Mouse (Mus musculus) stomach, postnatal 0 days (tissue): ENCODE data around the gene Ms4a3. TPM values are rescaled to one million over a fixed set of nuclear protein-coding genes. Genes with fewer than 3 reads are reported as not detected.

Experiments
- ATAC-seq: fragments of 200-750 bp; cut with Nextera tagmentation; 2 replicates; pipeline ENCODE4 v1.8.0; 2017; ENCODE audit not compliant: low FRiP score, low TSS enrichment
- DNase-seq: peaks from one replicate; pipeline ENCODE4 v3.0.0-alpha.2; 2016; ENCODE audit warnings: low spot score
- H3K27ac ChIP-seq: fragments of 300-500 bp; sonication (generic); replicated peaks from 2 replicates; pipeline ENCODE4 v1.5.1; 2014; ENCODE audit warnings: mild to moderate bottlenecking, control low read depth
- H3K27me3 ChIP-seq: fragments of 300-500 bp; sonication (generic); 2 replicates; pipeline ENCODE4 v1.6.1; 2014; ENCODE audit warnings: low read length; ENCODE audit not compliant: control insufficient read depth, insufficient read depth
- H3K36me3 ChIP-seq: fragments of 300-500 bp; sonication (generic); 2 replicates; pipeline ENCODE4 v1.6.1; 2014; ENCODE audit warnings: low read length, mixed read lengths; ENCODE audit not compliant: control insufficient read depth, insufficient read depth
- H3K4me1 ChIP-seq: fragments of 300-500 bp; sonication (generic); replicated peaks from 2 replicates; pipeline ENCODE4 v1.6.1; 2014; ENCODE audit warnings: antibody characterized with exemption; ENCODE audit not compliant: control insufficient read depth, insufficient read depth
- H3K4me2 ChIP-seq: fragments of 300-500 bp; sonication (generic); replicated peaks from 2 replicates; pipeline ENCODE4 v1.6.1; 2014; ENCODE audit warnings: low read depth, mild to moderate bottlenecking, control low read depth, moderate library complexity
- H3K4me3 ChIP-seq: fragments of 300-500 bp; sonication (generic); 2 replicates; pipeline ENCODE4 v1.5.1; 2014; ENCODE audit warnings: low read depth, low read length, control low read depth
- H3K9ac ChIP-seq: fragments of 300-500 bp; sonication (generic); 2 replicates; pipeline ENCODE4 v1.6.1; 2014; ENCODE audit warnings: mild to moderate bottlenecking, low read length, control low read depth, mixed read lengths
- H3K9me3 ChIP-seq: fragments of 300-500 bp; sonication (generic); 2 replicates; pipeline ENCODE4 v1.6.1; 2016; ENCODE audit warnings: low read length; ENCODE audit not compliant: control insufficient read depth
- CTCF ChIP-seq: IDR thresholded peaks from 2 replicates; pipeline ENCODE4 v1.5.1; 2016; ENCODE audit warnings: antibody characterized with exemption, low read depth, mild to moderate bottlenecking, moderate library complexity
- EP300 ChIP-seq: optimal IDR thresholded peaks from 2 replicates; pipeline ENCODE3; 2016; ENCODE audit warnings: antibody characterized with exemption
- WGBS: fragments of 180-500 bp; shearing (Covaris S2); extraction: QIAGEN DNeasy Blood & Tissue Kit; methylation state at CpG from one replicate; pipeline ENCODE4 v1.1.7; 2014; 5-methylcytosine and 5-hydroxymethylcytosine counted together
- polyA plus RNA-seq: library from polyadenylated mRNA; unstranded; fragments of >200 nt; fragmentation: Nextera tagmentation; extraction: Ambion mirVana; gene quantifications from 2 replicates; pipeline ENCODE4 v1.2.1, GENCODE M21; 2015

The Ms4a3 gene
- polyA plus RNA-seq, 1 experiment from 2014 or later = 0.10 TPM

DNA sequence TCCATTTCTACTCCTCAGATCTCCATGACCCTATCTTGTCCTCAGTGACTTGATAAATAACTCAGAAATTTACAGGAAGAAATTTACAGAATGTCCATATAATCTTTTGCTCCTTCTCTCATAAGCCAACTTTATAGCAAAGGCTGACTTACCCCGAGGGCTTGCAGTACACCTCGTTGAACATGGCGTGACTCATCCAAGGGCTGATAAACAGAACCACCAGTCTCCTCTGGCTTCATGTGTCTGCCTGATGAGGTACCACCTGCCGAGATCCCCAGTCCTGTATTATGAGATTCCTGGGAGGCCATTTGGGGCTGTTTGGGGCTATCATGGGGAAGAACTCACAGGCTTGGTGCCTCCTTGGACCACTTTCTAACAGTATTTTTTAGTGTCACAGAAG, 1.6 kb downstream of the Ms4a3 start:
- TF ChIP-seq EP300 (no peak), CTCF (no peak)
- Histone ChIP-seq H3K9ac (no peak overlapping the region), H3K27ac (no peak overlapping the region), H3K4me2 (no peak overlapping the region), H3K4me1 (no peaks in the 10 kb centered on the region), H3K9me3 (no peaks in the 10 kb centered on the region), H3K27me3 (no peaks in the 10 kb centered on the region), H3K4me3 (no peak overlapping the region), H3K36me3 (no peaks in the 10 kb centered on the region)
- 76% methylated on average over 4 of the region's 4 CpGs for WGBS
- DNase-seq (no peak), ATAC-seq (no peak)

DNA sequence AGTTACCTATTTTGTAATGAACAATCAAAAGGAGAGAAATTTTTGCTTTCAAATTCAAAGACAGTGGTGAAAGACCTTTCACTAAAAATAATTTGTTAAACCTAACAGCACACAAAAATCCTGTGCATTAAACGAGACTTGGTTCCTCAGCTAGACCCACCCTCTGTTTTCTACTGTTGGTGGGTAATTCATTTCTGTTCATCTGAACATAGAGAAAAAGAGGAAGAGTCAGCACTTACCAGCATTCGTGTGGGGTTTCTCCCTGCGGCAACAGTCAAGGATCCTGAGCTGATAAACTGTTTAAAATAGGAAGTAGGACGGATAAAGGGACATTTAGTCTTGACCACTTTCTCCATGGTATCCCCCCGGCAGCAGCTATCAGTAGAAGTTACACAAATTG, 5.1 kb downstream of the Ms4a3 start:
- no peaks in the 10 kb centered on the region for H3K27me3 ChIP-seq
- no peak overlapping the region for H3K4me3 ChIP-seq
- H3K9me3 ChIP-seq = no peaks in the 10 kb centered on the region
- H3K36me3 ChIP-seq = no peaks in the 10 kb centered on the region
- no peaks in the 10 kb centered on the region for H3K4me1 ChIP-seq
- 62% methylated on average over 5 of the region's 5 CpGs for whole genome bisulfite sequencing
- H3K27ac ChIP-seq = no peak overlapping the region
- no peak overlapping the region for H3K9ac ChIP-seq
- H3K4me2 ChIP-seq = no peak overlapping the region
- no peak for ATAC-seq
- DNase-seq = no peak
- TF ChIP-seq CTCF (no peak), EP300 (no peak)

DNA sequence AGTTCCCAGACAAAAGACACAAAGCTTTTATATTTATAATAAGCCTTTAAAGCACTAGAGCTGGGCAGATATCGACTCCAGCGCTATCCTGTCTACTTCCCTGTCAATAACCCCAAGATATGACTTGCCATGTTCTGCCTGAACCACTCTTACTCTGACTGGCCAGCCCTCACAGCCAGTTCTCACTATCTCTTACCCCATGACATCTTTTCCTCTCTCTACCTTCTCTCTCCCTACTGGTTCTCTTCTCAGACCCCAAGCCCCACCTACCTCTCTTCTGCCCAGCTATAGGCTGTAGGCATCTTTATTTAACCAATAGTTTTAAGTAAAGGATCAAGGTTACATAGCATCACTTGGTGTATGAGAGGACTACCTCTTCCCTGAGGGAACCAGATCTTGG, 6.3 kb downstream of the Ms4a3 start:
- WGBS = 58% methylated on average over 2 of the region's 2 CpGs
- H3K36me3 ChIP-seq = no peaks in the 10 kb centered on the region
- no peak overlapping the region for H3K4me2 ChIP-seq
- no peak for ATAC-seq
- no peak for DNase-seq
- no peaks in the 10 kb centered on the region for H3K27me3 ChIP-seq
- no peaks in the 10 kb centered on the region for H3K9me3 ChIP-seq
- H3K4me1 ChIP-seq = no peaks in the 10 kb centered on the region
- TF ChIP-seq EP300 (no peak), CTCF (no peak)
- H3K4me3 ChIP-seq = no peak overlapping the region
- H3K9ac ChIP-seq = no peak overlapping the region
- H3K27ac ChIP-seq = no peak overlapping the region

DNA sequence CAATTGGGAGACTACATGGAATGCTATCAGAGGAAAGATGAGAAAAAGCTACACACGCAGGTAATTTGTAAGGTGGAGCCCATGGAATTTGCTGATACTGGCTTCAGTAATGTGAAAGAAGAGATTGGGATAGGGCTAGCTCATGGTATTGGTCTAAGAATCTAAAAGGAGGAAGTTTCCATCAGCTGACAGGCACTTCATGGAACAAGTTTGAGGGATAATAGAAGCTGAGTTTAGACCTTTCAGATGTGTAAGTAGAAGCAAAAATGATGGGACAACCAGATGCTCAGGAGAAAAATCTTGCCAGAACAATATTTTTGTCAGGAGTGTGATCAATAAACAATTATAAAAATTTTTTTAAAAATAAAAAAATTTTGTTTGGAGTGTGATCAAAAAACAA, 6.9 kb downstream of the Ms4a3 start:
- H3K27me3 ChIP-seq = no peaks in the 10 kb centered on the region
- ATAC-seq (no peak), DNase-seq (no peak)
- no peak overlapping the region for H3K9ac ChIP-seq
- H3K4me1 ChIP-seq = no peaks in the 10 kb centered on the region
- no peak overlapping the region for H3K4me3 ChIP-seq
- no peak overlapping the region for H3K27ac ChIP-seq
- H3K4me2 ChIP-seq = no peak overlapping the region
- TF ChIP-seq EP300 (no peak), CTCF (no peak)
- H3K9me3 ChIP-seq = no peaks in the 10 kb centered on the region
- WGBS = 82% methylated on average over 1 of the region's 1 CpGs
- H3K36me3 ChIP-seq = no peaks in the 10 kb centered on the region

DNA sequence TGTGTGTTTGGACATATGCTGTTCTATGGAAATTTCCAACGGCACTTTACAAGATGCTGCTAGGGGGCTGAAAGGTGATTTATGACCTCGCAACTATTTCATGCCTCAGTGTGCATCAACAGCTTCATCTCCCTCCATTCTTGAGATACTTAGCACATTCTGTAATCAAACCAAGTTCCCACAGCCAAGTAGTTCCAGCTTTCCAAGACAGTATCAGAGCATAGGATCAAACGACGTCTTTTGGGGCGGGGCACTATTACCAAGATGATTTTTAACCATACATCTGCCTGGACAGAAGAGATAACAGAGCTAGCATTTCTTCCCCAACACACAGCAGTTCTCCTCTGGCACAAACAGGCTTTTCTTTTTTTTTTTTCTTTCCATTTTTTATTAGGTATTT, 15.4 kb downstream of the Ms4a3 start:
- DNase-seq (no peak), ATAC-seq (no peak)
- no peaks in the 10 kb centered on the region for H3K36me3 ChIP-seq
- H3K27ac ChIP-seq = no peak overlapping the region
- no peak overlapping the region for H3K4me3 ChIP-seq
- WGBS = 46% methylated on average over 5 of the region's 5 CpGs
- no peaks in the 10 kb centered on the region for H3K9me3 ChIP-seq
- H3K9ac ChIP-seq = no peak overlapping the region
- no peaks in the 10 kb centered on the region for H3K27me3 ChIP-seq
- H3K4me1 ChIP-seq = no peaks in the 10 kb centered on the region
- TF ChIP-seq CTCF (no peak), EP300 (no peak)
- no peak overlapping the region for H3K4me2 ChIP-seq

DNA sequence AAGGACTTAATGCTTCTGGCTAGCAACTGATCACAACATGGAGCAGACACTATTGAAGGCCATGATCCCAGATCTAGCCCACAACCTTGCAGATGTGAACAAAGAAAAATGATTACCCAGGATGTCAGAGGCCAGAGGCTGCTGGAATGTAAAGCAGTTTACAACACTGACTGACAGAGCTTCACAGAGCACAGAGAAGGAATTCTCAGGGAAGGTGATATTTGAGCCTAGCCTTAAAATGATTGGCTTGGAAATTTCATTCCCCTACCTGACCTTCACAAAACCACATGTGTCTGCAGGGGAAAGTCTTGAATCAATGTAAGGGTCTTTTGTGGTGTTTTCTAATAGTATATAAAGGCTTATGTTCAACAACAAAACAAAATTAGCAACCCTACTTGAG, 15.9 kb downstream of the Ms4a3 start:
- Histone ChIP-seq H3K27ac (no peak overlapping the region), H3K4me2 (no peak overlapping the region), H3K4me1 (no peaks in the 10 kb centered on the region), H3K4me3 (no peak overlapping the region), H3K36me3 (no peaks in the 10 kb centered on the region), H3K27me3 (no peaks in the 10 kb centered on the region), H3K9me3 (no peaks in the 10 kb centered on the region), H3K9ac (no peak overlapping the region)
- DNase-seq (no peak), ATAC-seq (no peak)
- no peak for TF ChIP-seq CTCF
- no peak for TF ChIP-seq EP300
